In genomic region chr9:8900203-8901012, GRCm38 (mm10) we compare ENCODE assay signal across 8 mouse cellular contexts. TPM values are rescaled to one million over a fixed set of nuclear protein-coding genes. Genes with fewer than 3 reads are reported as not detected.
DNase-seq lines count a peak whose midpoint lies in the region; ATAC-seq lines count a peak whose summit lies in the region.

No protein-coding gene starts in this region.

- H3K9me3 ChIP-seq in embryonic facial prominence, embryonic 11.5 days (replicated peaks; ENCODE audit: control insufficient read depth, low read length): no peaks in the 10 kb centered on the region
- H3K9me3 ChIP-seq in hindbrain, embryonic 14.5 days (ENCODE audit: control insufficient read depth, low read length): no peaks in the 10 kb centered on the region

- DNase-seq in urinary bladder, adult 2 months (ENCODE audit: low spot score): peak; percentile 19
- DNase-seq in urinary bladder, postnatal 10 days (ENCODE audit: low spot score): no peak
- DNase-seq in embryonic facial prominence, embryonic 11.5 days (ENCODE audit: low spot score): peak; percentile 23
- DNase-seq in hindbrain, embryonic 14.5 days (ENCODE audit: low spot score): no peak
- DNase-seq in left cerebral cortex, postnatal 25 days (ENCODE audit: low spot score in 2 of 2): peak; percentile 7 to 19
- DNase-seq in right cerebral cortex, postnatal 10 days (ENCODE audit: low spot score in 2 of 2): peak; percentile 27 to 31
- no peak for DNase-seq in spleen, postnatal 14 days (ENCODE audit: low spot score in 2 of 2)

- H3K4me2 ChIP-seq in embryonic facial prominence, embryonic 11.5 days (ENCODE audit: low read depth, low read length): peak overlapping the region; percentile 97
- H3K4me2 ChIP-seq in hindbrain, embryonic 14.5 days (replicated peaks): peak overlapping the region; percentile 82

- no peaks in the 10 kb centered on the region for H3K36me3 ChIP-seq in embryonic facial prominence, embryonic 11.5 days (replicated peaks; ENCODE audit: control insufficient read depth, insufficient read depth, low read depth, low read length)
- no peaks in the 10 kb centered on the region for H3K36me3 ChIP-seq in hindbrain, embryonic 14.5 days (replicated peaks; ENCODE audit: control insufficient read depth, insufficient read depth)

- ATAC-seq in embryonic facial prominence, embryonic 11.5 days (replicated peaks; ENCODE audit: insufficient number of reproducible peaks, low FRiP score, low TSS enrichment, low read depth): peak; percentile 42
- peak; percentile 19; the same call in 1 of the 2 replicates for ATAC-seq in hindbrain, embryonic 14.5 days (ENCODE audit: low FRiP score)
- 0 out of 2 replicates have a peak, but pooled peaks have one; percentile 24 for ATAC-seq in megakaryocyte, adult 5-6 weeks (ENCODE audit: poor library complexity, severe bottlenecking)

- intact Hi-C loops in left cerebral cortex, postnatal 25 days (cut with DNase I): loop anchor here (5.0 kb wide), 1 partner anchor 198 kb away; no protein-coding TSS in a partner anchor

- peak overlapping the region; percentile 56 for H3K4me3 ChIP-seq in embryonic facial prominence, embryonic 11.5 days (ENCODE audit: low read depth, low read length)
- H3K4me3 ChIP-seq in hindbrain, embryonic 14.5 days (replicated peaks; ENCODE audit: low read length): peak overlapping the region; percentile 57

- H3K4me1 ChIP-seq in embryonic facial prominence, embryonic 11.5 days (ENCODE audit: control insufficient read depth, insufficient read depth, low read length): no peaks in the 10 kb centered on the region; the same call in 1 of the 2 replicates
- H3K4me1 ChIP-seq in hindbrain, embryonic 14.5 days (replicated peaks; ENCODE audit: control insufficient read depth, insufficient read depth, low read length): peaks cover 25% of the 10 kb centered on the region; the same call in 1 of the 2 replicates

- WGBS in embryonic facial prominence, embryonic 11.5 days: 0% methylated on average over 41 of the region's 41 CpGs
- WGBS in hindbrain, embryonic 14.5 days: 2% methylated on average over 41 of the region's 41 CpGs

- no peak overlapping the region for H3K9ac ChIP-seq in embryonic facial prominence, embryonic 11.5 days (replicated peaks; ENCODE audit: low read length)
- peak overlapping the region; percentile 82 for H3K9ac ChIP-seq in hindbrain, embryonic 14.5 days

- H3K27ac ChIP-seq in embryonic facial prominence, embryonic 11.5 days (replicated peaks; ENCODE audit: low read depth, low read length): no peak overlapping the region
- H3K27ac ChIP-seq in hindbrain, embryonic 14.5 days: no peak overlapping the region

- H3K27me3 ChIP-seq in embryonic facial prominence, embryonic 11.5 days (ENCODE audit: control insufficient read depth, insufficient read depth, low read length): peaks cover 28% of the 10 kb centered on the region
- H3K27me3 ChIP-seq in hindbrain, embryonic 14.5 days (ENCODE audit: control insufficient read depth, insufficient read depth, low read length): peaks cover 32% of the 10 kb centered on the region

RNA-seq across cellular contexts. Expression of gene Pgr, which starts 0.8 kb away (rescaled TPM):
- 0.23 and 0.34 TPM in 2 replicates for polyA plus RNA-seq in urinary bladder, adult 2 months (2012; rRNA removed)
- polyA plus RNA-seq in embryonic facial prominence, embryonic 11.5 days (2014; fragmentation: Nextera tagmentation; extraction: Ambion mirVana): 0.24 and 0.31 TPM in 2 replicates
- 2.6 and 3.0 TPM in 2 replicates for polyA plus RNA-seq in hindbrain, embryonic 14.5 days (2014; fragmentation: Nextera tagmentation; extraction: Ambion mirVana)
- total RNA-seq in left cerebral cortex, postnatal 25 days (2021): 10 to 100 TPM; 19.2 to 20.1 TPM
- not detected in 2 replicates for total RNA-seq in megakaryocyte, adult 5-6 weeks (2015)
- total RNA-seq in megakaryocyte, adult 5-6 weeks (2017): not detected in 2 replicates

Comparison
In these comparisons a context has a peak if more than half of its experiments do, and no peak if none do; other contexts are left out.
1. DNase-seq: peak in urinary bladder, adult 2 months (single experiment), embryonic facial prominence, embryonic 11.5 days (single experiment), left cerebral cortex, postnatal 25 days (2 of 2) and right cerebral cortex, postnatal 10 days (2 of 2); none in urinary bladder, postnatal 10 days (single experiment), hindbrain, embryonic 14.5 days (single experiment) and spleen, postnatal 14 days (0 of 2).
2. Peak in every context shown above with its lines, with median percentiles within 50 percentile points of each other: ATAC-seq.